Mouse (Mus musculus): ENCODE data around the gene Ncbp3.

- TF ChIP-seq CHD2 (IDR thresholded peaks at IDR 0.05; ENCODE audit: low read depth, low read length) (no peak), HCFC1 (IDR thresholded peaks at IDR 0.05; ENCODE audit: borderline replicate concordance, insufficient read depth, low read length) (no peak), ZNF384 (IDR thresholded peaks at IDR 0.05; ENCODE audit: low read depth, low read length) (no peak), MAFK (IDR thresholded peaks at IDR 0.05; ENCODE audit: insufficient read depth, low read depth, low read length) (no peak), ZC3H11A (IDR thresholded peaks at IDR 0.05; ENCODE audit: borderline replicate concordance, low read depth, low read length) (no peak)
These were observed 85.4 kb downstream of the Ncbp3 start for GRCm38 (mm10) chr11:73132999-73133398.

All from ES-E14 (cell line).